Comparison of ENCODE assay signal across 15 mouse cellular contexts in genomic region chr1:126470883-126471282, GRCm38 (mm10).
DNase-seq lines count a peak whose midpoint lies in the region; ATAC-seq and TF ChIP-seq lines count a peak whose summit lies in the region.
"Had no signal": no experiment of that assay in that cellular context is flagged by ENCODE, and none has a peak within 500 bp of the region (broad histone marks: within the 10 kb centered on the region; RNA-seq: fewer than 3 reads in every experiment).

No protein-coding gene starts in this region.

- no peak for DNase-seq in heart, postnatal 0 days (ENCODE audit: low spot score)
- no peak for DNase-seq in heart, postnatal 36 days
- DNase-seq in layer of hippocampus, adult 2 months (ENCODE audit: low spot score in 2 of 2): no peak
- DNase-seq in layer of hippocampus, adult 18-20 months (ENCODE audit: low spot score in 2 of 2): no peak
- DNase-seq in midbrain, embryonic 11.5 days (ENCODE audit: low spot score, missing footprints): no peak
- no peak for DNase-seq in left cerebral cortex, adult 2 months (ENCODE audit: extremely low spot score in 1 of 2, low spot score in 2 of 2)
- DNase-seq: adrenal gland, adult 2 months; kidney, adult 2 months; lung, postnatal 14 days had no signal

- H3K27ac ChIP-seq in heart, postnatal 0 days (ENCODE audit: low read depth): 0 out of 2 replicates have a peak overlapping the region, but pooled peaks have one; percentile 7
- peak overlapping the region; percentile 6; the same call in 1 of the 2 replicates for H3K27ac ChIP-seq in layer of hippocampus, adult 2 months
- H3K27ac ChIP-seq in midbrain, embryonic 13.5 days: peak overlapping the region; percentile 53; the same call in 1 of the 2 replicates
- H3K27ac ChIP-seq in midbrain, embryonic 11.5 days (ENCODE audit: low read depth, low read length): no peak overlapping the region
- peak overlapping the region; percentile 36; the same call in 1 of the 2 replicates for H3K27ac ChIP-seq in stomach, embryonic 15.5 days
- no peak overlapping the region for H3K27ac ChIP-seq in left cerebral cortex, adult 2 months
- H3K27ac ChIP-seq: embryonic facial prominence, embryonic 13.5 days; limb, embryonic 13.5 days; midbrain, embryonic 12.5 days had no signal

- no peak overlapping the region for H3K9ac ChIP-seq in heart, postnatal 0 days (replicated peaks; ENCODE audit: low read depth, low read length)
- H3K9ac ChIP-seq in midbrain, embryonic 13.5 days (replicated peaks): no peak overlapping the region
- H3K9ac ChIP-seq in midbrain, embryonic 11.5 days (ENCODE audit: low read length): no peak overlapping the region
- no peak overlapping the region for H3K9ac ChIP-seq in stomach, embryonic 15.5 days
- H3K9ac ChIP-seq: embryonic facial prominence, embryonic 13.5 days; limb, embryonic 13.5 days; midbrain, embryonic 12.5 days had no signal

- ATAC-seq in heart, postnatal 0 days (ENCODE audit: insufficient read depth, low read depth): no peak
- ATAC-seq in midbrain, embryonic 13.5 days: no peak
- ATAC-seq in midbrain, embryonic 11.5 days (ENCODE audit: low FRiP score): no peak
- no peak for ATAC-seq in stomach, embryonic 15.5 days (ENCODE audit: insufficient read depth, low FRiP score, low read depth)

- 66% methylated on average over 2 of the region's 2 CpGs for WGBS in heart, postnatal 0 days
- 75% methylated on average over 2 of the region's 2 CpGs for WGBS in midbrain, embryonic 13.5 days
- 82% methylated on average over 2 of the region's 2 CpGs for WGBS in midbrain, embryonic 11.5 days
- 46% methylated on average over 2 of the region's 2 CpGs for WGBS in stomach, embryonic 15.5 days

- no peak overlapping the region for H3K4me3 ChIP-seq in heart, postnatal 0 days (ENCODE audit: low read depth, low read length)
- H3K4me3 ChIP-seq in layer of hippocampus, adult 2 months: no peak overlapping the region
- no peak overlapping the region for H3K4me3 ChIP-seq in midbrain, embryonic 13.5 days (replicated peaks)
- no peak overlapping the region for H3K4me3 ChIP-seq in midbrain, embryonic 11.5 days (ENCODE audit: low read depth, low read length)
- no peak overlapping the region for H3K4me3 ChIP-seq in stomach, embryonic 15.5 days (replicated peaks)
- H3K4me3 ChIP-seq in left cerebral cortex, adult 2 months: no peak overlapping the region
- H3K4me3 ChIP-seq: embryonic facial prominence, embryonic 13.5 days; limb, embryonic 13.5 days; midbrain, embryonic 12.5 days had no signal

- no peak for TF ChIP-seq EP300 in heart, postnatal 0 days (IDR thresholded peaks at IDR 0.05; ENCODE audit: low read depth)

- H3K27me3 ChIP-seq in heart, postnatal 0 days (ENCODE audit: control insufficient read depth, insufficient read depth, low read length): no peaks in the 10 kb centered on the region
- no peaks in the 10 kb centered on the region for H3K27me3 ChIP-seq in midbrain, embryonic 13.5 days
- no peaks in the 10 kb centered on the region for H3K27me3 ChIP-seq in midbrain, embryonic 11.5 days (ENCODE audit: control insufficient read depth, insufficient read depth, low read length)
- no peaks in the 10 kb centered on the region for H3K27me3 ChIP-seq in stomach, embryonic 15.5 days (replicated peaks)
- H3K27me3 ChIP-seq: embryonic facial prominence, embryonic 13.5 days; limb, embryonic 13.5 days; midbrain, embryonic 12.5 days had no signal

- H3K4me2 ChIP-seq in heart, postnatal 0 days (ENCODE audit: low read depth, low read length): no peak overlapping the region
- H3K4me2 ChIP-seq in midbrain, embryonic 13.5 days (replicated peaks): no peak overlapping the region
- H3K4me2 ChIP-seq in midbrain, embryonic 11.5 days: no peak overlapping the region
- no peak overlapping the region for H3K4me2 ChIP-seq in stomach, embryonic 15.5 days
- H3K4me2 ChIP-seq: embryonic facial prominence, embryonic 13.5 days; heart, embryonic 11.5 days; limb, embryonic 13.5 days; midbrain, embryonic 12.5 days had no signal

- no peaks in the 10 kb centered on the region for H3K36me3 ChIP-seq in heart, postnatal 0 days (replicated peaks; ENCODE audit: control insufficient read depth, insufficient read depth, low read length)
- H3K36me3 ChIP-seq in midbrain, embryonic 13.5 days: no peaks in the 10 kb centered on the region
- H3K36me3 ChIP-seq in midbrain, embryonic 11.5 days (ENCODE audit: control insufficient read depth, insufficient read depth, low read length): no peaks in the 10 kb centered on the region
- H3K36me3 ChIP-seq in stomach, embryonic 15.5 days: no peaks in the 10 kb centered on the region
- H3K36me3 ChIP-seq: embryonic facial prominence, embryonic 13.5 days; limb, embryonic 13.5 days; midbrain, embryonic 12.5 days had no signal

- intact Hi-C loops in heart, postnatal 36 days (cut with DNase I): no loop called here
- intact Hi-C loops in left cerebral cortex, adult 2 months (cut with DNase I): no loop called here

- H3K9me3 ChIP-seq in heart, postnatal 0 days (replicated peaks; ENCODE audit: control insufficient read depth, low read length): no peaks in the 10 kb centered on the region
- no peaks in the 10 kb centered on the region for H3K9me3 ChIP-seq in midbrain, embryonic 13.5 days
- no peaks in the 10 kb centered on the region for H3K9me3 ChIP-seq in midbrain, embryonic 11.5 days (ENCODE audit: control insufficient read depth, low read length)
- H3K9me3 ChIP-seq in stomach, embryonic 15.5 days: no peaks in the 10 kb centered on the region
- H3K9me3 ChIP-seq: embryonic facial prominence, embryonic 13.5 days; limb, embryonic 13.5 days; midbrain, embryonic 12.5 days had no signal

- TF ChIP-seq CTCF in heart, postnatal 0 days (IDR thresholded peaks at IDR 0.05; ENCODE audit: low read depth): no peak
- TF ChIP-seq CTCF in layer of hippocampus, adult 2 months (conservative IDR thresholded peaks at IDR 0.05): no peak
- TF ChIP-seq CTCF in left cerebral cortex, adult 2 months (IDR thresholded peaks at IDR 0.05): no peak

- H3K4me1 ChIP-seq in heart, postnatal 0 days (ENCODE audit: control insufficient read depth, insufficient read depth): no peaks in the 10 kb centered on the region; the same call in 1 of the 2 replicates
- peaks cover 14% of the 10 kb centered on the region for H3K4me1 ChIP-seq in midbrain, embryonic 13.5 days (replicated peaks)
- no peaks in the 10 kb centered on the region for H3K4me1 ChIP-seq in midbrain, embryonic 11.5 days (ENCODE audit: control insufficient read depth, insufficient read depth, low read length)
- peaks cover 3% of the 10 kb centered on the region; the same call in 1 of the 2 replicates for H3K4me1 ChIP-seq in stomach, embryonic 15.5 days
- H3K4me1 ChIP-seq: embryonic facial prominence, embryonic 13.5 days; limb, embryonic 13.5 days had no signal

Comparison
In these comparisons a context has a peak if more than half of its experiments do, and no peak if none do; other contexts are left out.
1. H3K27ac ChIP-seq: peak in heart, postnatal 0 days (single experiment), layer of hippocampus, adult 2 months (single experiment), midbrain, embryonic 13.5 days (single experiment) and stomach, embryonic 15.5 days (single experiment); none in midbrain, embryonic 11.5 days (single experiment) and left cerebral cortex, adult 2 months (single experiment).